Mouse (Mus musculus) liver, embryonic 14.5 days (tissue): Measurements from ENCODE around the gene Gm17093.
"Not testable (repeated sequence)": the region's sequence is repeated elsewhere in the genome, so short reads cannot be mapped to it uniquely, and the experiment has no call there.

Source experiments
- CTCF ChIP-seq: IDR thresholded peaks from 2 replicates; pipeline ENCODE4 v1.5.1; 2016; ENCODE audit warnings: antibody characterized with exemption, low read depth, control low read depth
- EP300 ChIP-seq: IDR thresholded peaks from 2 replicates; pipeline ENCODE4 v1.6.1; 2016; ENCODE audit warnings: antibody characterized with exemption, low read depth

DNA sequence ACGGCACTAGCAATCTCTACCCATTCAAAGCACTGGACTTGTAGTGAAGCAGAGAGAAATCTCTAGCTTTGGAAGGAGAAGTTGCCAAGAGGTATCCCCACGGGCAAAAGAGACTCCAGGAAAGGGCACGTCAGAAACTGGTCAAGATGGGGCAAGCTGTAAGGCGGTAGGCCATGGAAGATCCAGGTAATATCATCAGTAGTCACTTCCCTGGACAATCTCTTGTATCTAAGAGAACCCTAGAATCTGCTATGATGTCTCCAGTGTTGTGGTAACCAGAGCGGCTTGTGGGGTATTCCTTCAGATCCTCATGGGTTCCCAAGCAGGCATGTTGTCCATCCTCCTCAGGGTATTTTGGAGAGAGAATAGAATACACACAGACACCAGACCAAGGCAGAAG is at the start of gene Gm17093:
- not testable (repeated sequence) for TF ChIP-seq CTCF, EP300
